Mouse (Mus musculus) ES-E14 (cell line): ENCODE measurements around the gene Dop1a. TPM values are rescaled to one million over a fixed set of nuclear protein-coding genes. Genes with fewer than 3 reads are reported as not detected.
A peak's percentile ranks its signal among the peaks of the same experiment; 100 is the strongest.

ENCODE experiments used
- DNase-seq: peaks from one replicate; pipeline ENCODE4 v3.0.0-alpha.2; 2013; ENCODE audit warnings: low read depth, low spot score
- H3K27ac ChIP-seq: 2 replicates; pipeline ENCODE4 v1.5.1; 2012; ENCODE audit warnings: low read depth, mild to moderate bottlenecking, low read length, moderate library complexity, mixed read lengths; ENCODE audit not compliant: poor library complexity, insufficient read depth, severe bottlenecking
- H3K36me3 ChIP-seq: 2 replicates; pipeline ENCODE4 v1.6.1; 2012; ENCODE audit warnings: mild to moderate bottlenecking, low read length, moderate library complexity, mixed read lengths; ENCODE audit not compliant: control insufficient read depth, poor library complexity, insufficient read depth, severe bottlenecking
- H3K4me1 ChIP-seq, 2 experiments: fragments of 150-350 bp in 1 of 2; sonication (generic) in 1 of 2; 2 replicates each; pipeline ENCODE4 v1.6.1; 2012; ENCODE audit warnings: low read length in 2 of 2, mild to moderate bottlenecking in 1 of 2, mixed read lengths in 1 of 2; ENCODE audit not compliant: control insufficient read depth in 2 of 2, insufficient read depth in 2 of 2, poor library complexity in 1 of 2
- H3K4me3 ChIP-seq, 2 experiments: fragments of 150-350 bp in 1 of 2; sonication (generic) in 1 of 2; 2 replicates each; pipeline ENCODE4 v1.5.1; 2012; ENCODE audit warnings: low read length in 2 of 2, low read depth in 1 of 2, mild to moderate bottlenecking in 1 of 2, mixed read lengths in 1 of 2; ENCODE audit not compliant: insufficient read depth in 1 of 2, poor library complexity in 1 of 2, severe bottlenecking in 1 of 2
- H3K9ac ChIP-seq: 2 replicates; pipeline ENCODE4 v1.6.1; 2012; ENCODE audit warnings: low read depth, mild to moderate bottlenecking, low read length, mixed read lengths; ENCODE audit not compliant: poor library complexity, insufficient read depth, severe bottlenecking
- H3K9me3 ChIP-seq: fragments of 150-350 bp; sonication (generic); 2 replicates; pipeline ENCODE4 v1.6.1; 2012; ENCODE audit warnings: low read depth, mild to moderate bottlenecking, low read length; ENCODE audit not compliant: control insufficient read depth, insufficient read depth
- CHD2 ChIP-seq: IDR thresholded peaks from 2 replicates; pipeline ENCODE4 v1.6.1; 2014; ENCODE audit warnings: mild to moderate bottlenecking, low read depth, low read length, inconsistent platforms
- HCFC1 ChIP-seq: IDR thresholded peaks from 2 replicates; pipeline ENCODE4 v1.6.1; 2012; ENCODE audit warnings: low read length, inconsistent platforms, borderline replicate concordance; ENCODE audit not compliant: insufficient read depth
- MAFK ChIP-seq: IDR thresholded peaks from 2 replicates; pipeline ENCODE4 v1.6.1; 2014; ENCODE audit warnings: mild to moderate bottlenecking, low read depth, low read length, inconsistent platforms; ENCODE audit not compliant: insufficient read depth
- ZC3H11A ChIP-seq: IDR thresholded peaks from 2 replicates; pipeline ENCODE4 v1.6.1; 2012; ENCODE audit warnings: low read depth, mild to moderate bottlenecking, inconsistent platforms, low read length, borderline replicate concordance
- ZNF384 ChIP-seq: IDR thresholded peaks from 2 replicates; pipeline ENCODE4 v1.6.1; 2012; ENCODE audit warnings: low read depth, low read length, inconsistent platforms
- in situ Hi-C, 2 experiments: fragments of 600-800 bp; cut with MboI; formaldehyde crosslinking; loops; one replicate each; pipeline ENCODE4 v1.15.1; 2025; ENCODE audit warnings: low sequenced_read_pairs in 2 of 2, inconsistent platforms in 1 of 2; ENCODE audit not compliant: unreplicated experiment in 2 of 2
- total RNA-seq: library from RNA; depleted of rRNA; stranded (reverse); fragments of 300-350 nt; gene quantifications from 2 replicates; pipeline ENCODE4 v1.2.3, GENCODE M21; 2012

Dop1a gene
- total RNA-seq, 1 experiment = 20.5 TPM

DNA sequence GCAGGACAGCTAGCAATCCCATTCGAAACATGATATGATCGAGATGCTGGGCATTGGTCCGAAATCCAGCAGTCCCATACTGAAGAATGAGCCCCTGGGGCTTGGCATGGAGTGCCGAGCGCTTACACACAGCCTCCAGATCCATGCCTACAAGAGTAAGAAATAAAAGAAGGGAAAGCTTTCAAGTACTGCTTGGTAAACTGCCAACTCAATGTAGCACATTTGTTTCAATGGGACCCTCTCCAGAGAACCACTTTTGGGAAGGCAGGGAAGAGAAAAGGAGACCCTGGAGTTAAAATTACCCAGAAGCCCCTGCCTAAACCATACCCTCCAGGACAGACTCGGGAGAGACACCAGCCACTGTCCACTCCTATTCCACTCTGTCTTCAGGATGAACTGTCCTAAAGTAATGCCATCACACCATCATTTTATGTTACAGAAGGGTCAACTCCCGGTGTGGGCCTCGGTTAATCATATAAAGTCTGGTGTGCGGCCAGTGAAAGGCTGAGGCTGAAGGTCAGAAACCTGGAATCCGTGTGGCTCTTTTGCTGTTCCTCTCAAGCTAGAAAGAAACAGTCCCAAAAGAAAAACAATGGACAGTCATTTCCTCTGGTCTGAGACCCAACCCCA lies 103.4 kb downstream of the Dop1a start:
- DNase-seq = no peak
- no peak overlapping the region for H3K9ac ChIP-seq
- H3K36me3 ChIP-seq = peaks cover 10% of the 10 kb centered on the region; the same call in 1 of the 2 replicates
- no peaks in the 10 kb centered on the region for H3K9me3 ChIP-seq
- H3K27ac ChIP-seq = no peak overlapping the region
- in situ Hi-C loops = loop anchor here in 1 of 2 experiments (10.0 kb wide), 1 partner anchor 106 kb away; the partner anchor contains the start of genes Dop1a and Ube2cbp
- H3K4me1 ChIP-seq = peaks cover 7 to 11% of the 10 kb centered on the region in 2 experiments; a peak in 3 of 4 replicates
- TF ChIP-seq CHD2 (no peak), MAFK (no peak), ZNF384 (no peak), ZC3H11A (no peak), HCFC1 (no peak)
- peak overlapping the region; percentile 97 to 98; a peak in 3 of 4 replicates for H3K4me3 ChIP-seq

DNA sequence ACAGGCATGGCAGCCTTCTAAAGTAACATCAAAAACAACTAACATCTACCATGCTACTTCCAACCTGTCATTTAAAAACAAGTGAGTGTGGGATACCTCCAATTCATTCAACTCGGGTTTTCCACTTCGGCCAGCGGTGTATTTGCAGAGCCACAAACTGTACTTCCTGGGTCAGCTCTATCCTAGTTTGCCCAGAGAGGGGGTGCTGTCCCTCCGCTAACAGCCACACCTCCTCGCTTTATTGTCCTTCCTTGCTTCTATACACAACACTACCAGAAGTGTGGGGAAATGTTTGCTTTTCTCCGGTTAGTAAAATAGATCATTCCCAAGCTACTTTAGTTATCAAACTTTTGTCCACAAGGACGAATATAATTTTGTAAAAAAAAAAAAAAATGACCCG lies 104.0 kb downstream of the Dop1a start:
- DNase-seq = no peak
- H3K9ac ChIP-seq = no peak overlapping the region; the same call in 1 of the 2 replicates
- TF ChIP-seq ZNF384 (no peak), CHD2 (no peak), MAFK (no peak), ZC3H11A (no peak), HCFC1 (no peak)

DNA sequence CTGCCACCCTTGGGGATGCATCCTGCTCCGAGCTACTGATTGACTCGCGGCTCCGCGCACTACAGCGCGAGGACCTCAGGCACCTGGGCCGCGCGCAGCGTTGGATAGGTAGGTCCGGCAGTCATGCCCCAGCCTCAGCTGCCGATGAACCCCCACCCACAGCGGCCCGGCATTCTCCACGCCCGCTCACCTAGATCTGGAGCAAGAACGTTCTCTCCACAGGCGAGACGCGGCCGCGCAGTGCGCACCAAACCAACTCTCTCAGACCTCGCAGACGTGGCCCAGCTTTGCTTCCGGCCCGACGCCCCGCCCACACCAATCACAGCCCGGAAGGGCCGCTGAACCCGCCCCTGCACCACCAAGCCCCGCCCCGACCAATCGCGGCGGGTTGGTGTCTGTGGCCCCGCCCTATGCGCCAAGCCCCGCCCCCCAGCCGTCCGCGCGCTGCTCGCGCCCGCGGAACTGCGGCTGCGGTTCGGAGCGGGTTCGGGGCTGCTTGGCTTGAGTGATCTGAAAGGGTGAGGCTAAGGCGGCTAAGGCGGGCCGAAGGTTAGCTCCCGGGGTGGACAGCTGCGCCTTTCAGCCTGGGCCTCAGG lies 104.7 kb downstream of the Dop1a start, which contains the start of the genes Pgm3 and Rwdd2a:
Gene Pgm3, minus strand, starts transcription at position 303 of the 596 bp plus-strand sequence.
Gene Rwdd2a, plus strand, starts transcription at position 452 of the 596 bp plus-strand sequence.
- H3K36me3 ChIP-seq = peaks cover 10% of the 10 kb centered on the region; the same call in 1 of the 2 replicates
- DNase-seq = peak; percentile 91
- peak within 1 kb of the TSS; percentile 97 to 98 for H3K4me3 ChIP-seq
- TF ChIP-seq ZNF384 (no peak), HCFC1 (no peak; the same call in 1 of the 2 replicates), MAFK (no peak), ZC3H11A (no peak), CHD2 (no peak)
- H3K27ac ChIP-seq = no peak within 1 kb of the TSS
- H3K4me1 ChIP-seq = peaks cover 2 to 8% of the 10 kb centered on the region in 2 experiments; a peak in 2 of 4 replicates
- in situ Hi-C loops = loop anchor here in 1 of 2 experiments (10.0 kb wide), 1 partner anchor 107 kb away; the partner anchor contains the start of genes Dop1a and Ube2cbp
- no peaks in the 10 kb centered on the region for H3K9me3 ChIP-seq
- H3K9ac ChIP-seq = peak within 1 kb of the TSS; percentile 88

More for the DNA sequence above, 104.0 kb downstream of the Dop1a start:
- Histone ChIP-seq H3K36me3 (peaks cover 10% of the 10 kb centered on the region; the same call in 1 of the 2 replicates), H3K4me1 (peaks cover 4 to 6% of the 10 kb centered on the region in 2 experiments; a peak in 3 of 4 replicates), H3K27ac (no peak overlapping the region), H3K4me3 (peak overlapping the region; percentile 97 to 98), H3K9me3 (no peaks in the 10 kb centered on the region)
- in situ Hi-C loops = loop anchor here in 1 of 2 experiments (10.0 kb wide), 1 partner anchor 106 kb away; the partner anchor contains the start of genes Dop1a and Ube2cbp

- no peak for DNase-seq
- no peak overlapping the region for H3K27ac ChIP-seq
Measured at GRCm38 (mm10) chr9:86572196-86572595, 105.2 kb downstream of the Dop1a start.

More at GRCm38 (mm10) chr9:86572196-86572595, 105.2 kb downstream of the Dop1a start:
- in situ Hi-C loops = loop anchor here in 1 of 2 experiments (10.0 kb wide), 1 partner anchor 107 kb away; the partner anchor contains the start of genes Dop1a and Ube2cbp
- Histone ChIP-seq H3K4me3 (peak overlapping the region; percentile 84 to 98), H3K4me1 (peaks cover 2 to 8% of the 10 kb centered on the region in 2 experiments; a peak in 2 of 4 replicates), H3K9ac (peak overlapping the region; percentile 80), H3K9me3 (no peaks in the 10 kb centered on the region), H3K36me3 (peaks cover 10% of the 10 kb centered on the region; the same call in 1 of the 2 replicates)
- TF ChIP-seq CHD2 (no peak), ZNF384 (no peak), ZC3H11A (no peak), MAFK (no peak), HCFC1 (no peak)
